Mouse (Mus musculus) c-Kit-positive CD71-positive TER-119-negative erythroid progenitor cells, embryonic 14.5 days (primary cell): ENCODE data around the gene Jtb.
"Not testable (repeated sequence)": the region's sequence is repeated elsewhere in the genome, so short reads cannot be mapped to it uniquely, and the experiment has no call there.

Experiments
- DNase-seq: peaks from one replicate; pipeline ENCODE4 v3.0.0-alpha.2; 2013; ENCODE audit warnings: low read depth

The Jtb gene

DNA sequence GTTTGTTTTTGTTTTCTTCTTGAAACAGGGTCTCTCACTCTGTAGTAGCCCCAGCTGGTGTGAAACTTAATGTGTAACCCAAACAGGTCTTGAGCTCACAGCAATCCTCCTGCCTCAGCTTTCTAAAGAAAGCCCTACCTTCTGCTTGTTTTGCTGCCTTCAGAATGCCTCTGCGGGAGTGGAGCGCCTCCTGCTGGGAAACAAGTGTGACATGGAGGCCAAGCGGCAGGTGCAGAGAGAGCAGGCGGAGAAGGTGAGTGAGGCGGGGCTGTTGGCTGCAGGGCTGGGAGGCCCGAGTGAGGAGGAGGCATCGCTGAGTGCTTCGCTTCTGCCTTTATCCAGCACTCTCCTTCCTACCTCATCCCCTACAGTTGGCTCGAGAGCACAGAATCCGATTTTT lies 7.1 kb upstream of the Jtb start:
- no peak for DNase-seq

DNA sequence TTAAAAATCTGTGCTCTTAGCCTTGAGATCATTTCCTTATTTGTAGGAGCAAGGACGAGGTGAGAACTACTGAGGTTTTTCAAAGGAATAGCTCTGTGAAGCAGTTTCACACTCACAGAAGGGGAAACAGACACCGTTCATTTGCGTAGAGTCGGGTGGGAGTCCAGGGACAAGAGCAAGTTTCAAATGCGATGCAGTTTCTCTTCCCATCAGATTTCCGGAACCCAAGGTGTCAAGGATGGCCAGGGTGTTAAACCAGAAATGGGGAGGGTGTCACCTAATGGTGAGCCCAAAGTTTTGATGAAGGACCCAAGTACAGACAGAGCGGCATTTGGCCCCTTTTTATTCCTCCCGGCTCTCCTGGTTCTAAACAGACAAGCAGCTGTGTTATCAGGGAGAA lies 322 bp upstream of the Jtb start:
- no peak for DNase-seq

- no peak for DNase-seq
These were observed 9.9 kb downstream of the Jtb start for GRCm38 (mm10) chr3:90241251-90241650.

- DNase-seq = no peak
These were observed 10.4 kb downstream of the Jtb start for GRCm38 (mm10) chr3:90241669-90242358.

DNA sequence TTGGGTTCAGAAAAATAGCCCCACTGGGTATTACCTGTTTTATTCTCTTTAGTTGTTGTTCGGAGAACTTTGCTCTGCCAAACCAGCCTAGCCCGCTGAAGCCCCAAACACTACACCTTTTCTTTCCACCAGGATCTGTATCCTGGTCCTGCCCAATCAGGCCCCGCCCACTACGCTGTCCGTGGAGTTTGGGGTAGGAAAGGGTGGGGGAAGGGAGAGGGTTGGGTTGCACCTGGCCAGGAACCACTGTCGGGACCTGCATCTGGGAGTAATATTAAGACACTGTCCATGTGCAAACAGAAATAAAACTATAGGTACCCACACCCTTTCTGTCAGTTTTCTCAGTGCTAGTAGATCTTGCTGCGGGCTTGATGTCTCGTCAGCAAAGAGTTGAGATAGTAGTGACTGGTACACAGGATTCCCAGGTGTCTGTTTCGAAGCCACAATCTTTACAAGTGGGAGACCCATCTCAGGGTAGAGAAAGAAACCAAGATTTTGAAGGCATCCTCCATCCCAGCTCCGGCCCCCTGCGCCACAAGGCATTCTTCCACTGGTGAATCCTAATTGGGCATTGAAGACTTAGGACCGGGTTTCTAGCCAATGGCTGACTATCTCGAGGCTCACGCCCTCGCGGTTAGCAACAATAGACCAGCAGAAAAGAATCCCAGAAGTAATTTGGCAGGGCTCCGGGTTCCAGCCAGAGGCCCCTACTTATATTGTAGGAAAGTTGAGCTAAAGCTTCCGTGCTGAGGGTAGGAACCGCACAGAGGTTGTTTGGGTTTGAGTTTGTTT lies 11.8 kb downstream of the Jtb start, which contains the start of gene Creb3l4:
TSS of gene Creb3l4 (minus strand) at position 529 of the 792 bp plus-strand sequence.
- no peak for DNase-seq

DNA sequence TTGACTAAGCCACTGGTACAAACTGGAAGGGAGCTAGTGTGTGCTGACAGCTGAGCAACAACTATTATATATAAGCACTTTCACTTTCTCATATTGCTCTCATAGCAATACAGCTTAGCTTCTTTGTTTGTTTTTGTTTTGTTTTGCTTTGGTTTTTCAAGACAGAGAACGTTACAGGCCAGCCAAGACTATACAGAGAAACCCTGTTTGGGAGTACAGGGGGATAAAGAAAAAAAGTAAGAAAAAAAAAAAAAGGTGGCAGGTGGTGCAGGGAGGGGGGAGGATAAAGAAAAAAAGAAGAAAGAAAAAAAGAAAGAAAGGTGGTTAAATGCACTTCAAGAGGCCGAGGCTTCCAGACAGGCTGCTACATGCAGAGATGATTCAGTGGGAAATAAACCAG lies 14.0 kb downstream of the Jtb start:
- DNase-seq = no peak

- peak; percentile 34 for DNase-seq
These were observed 16.2 kb downstream of the Jtb start for GRCm38 (mm10) chr3:90247630-90247959.

- DNase-seq = peak; percentile 93
These were observed 16.8 kb downstream of the Jtb start, which contains the start of gene Slc39a1 for GRCm38 (mm10) chr3:90247960-90248745. Gene Slc39a1 (plus strand): TSS chr3:90248172.

GRCm38 (mm10) chr3:90248746-90249100 lies 17.3 kb downstream of the Jtb start:
- DNase-seq = no peak

DNA sequence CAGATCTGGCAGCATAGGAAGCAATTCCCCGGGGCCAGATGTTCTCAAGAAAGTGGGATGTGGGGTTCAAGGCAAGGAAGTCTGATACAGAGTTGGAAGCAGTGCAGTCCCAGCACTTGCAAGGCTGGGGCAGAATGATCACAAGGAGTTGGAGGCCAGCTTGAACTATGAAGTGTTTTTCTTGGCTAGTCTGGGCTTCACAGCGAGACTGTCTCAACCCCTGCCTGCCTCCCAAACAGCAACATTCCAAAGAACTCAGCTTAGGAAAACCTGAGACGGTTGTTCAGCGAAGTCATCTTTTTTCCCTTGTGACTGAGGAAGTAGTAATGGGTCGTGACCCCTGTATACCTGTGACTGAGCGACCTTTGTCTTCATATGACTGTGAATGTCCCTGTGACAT lies 19.4 kb downstream of the Jtb start:
- DNase-seq = no peak

- not testable (repeated sequence) for DNase-seq
These were observed 20.4 kb downstream of the Jtb start for GRCm38 (mm10) chr3:90251731-90252226.

- DNase-seq = not testable (repeated sequence)
These were observed 21.3 kb downstream of the Jtb start for GRCm38 (mm10) chr3:90252659-90253058.

DNA sequence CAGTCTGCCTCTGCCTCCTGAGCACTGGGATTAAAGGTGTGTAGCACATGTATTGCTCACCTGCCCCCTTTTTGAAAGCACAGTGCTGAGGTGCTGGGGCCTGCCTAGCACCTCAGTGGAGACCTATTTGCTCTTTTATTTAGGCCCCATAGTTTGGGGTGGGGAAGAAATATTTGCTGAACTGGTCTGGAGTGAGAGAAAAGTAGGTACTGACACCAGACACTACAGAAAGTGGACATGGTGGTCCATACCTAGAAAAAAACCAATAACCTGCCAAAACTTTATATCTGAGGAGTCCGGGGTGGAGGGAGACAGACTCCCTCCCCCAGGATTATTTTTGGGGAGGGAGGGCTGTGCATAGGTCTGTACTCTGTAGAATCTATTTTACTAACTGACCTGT lies 21.8 kb downstream of the Jtb start:
- DNase-seq = not testable (repeated sequence)

DNA sequence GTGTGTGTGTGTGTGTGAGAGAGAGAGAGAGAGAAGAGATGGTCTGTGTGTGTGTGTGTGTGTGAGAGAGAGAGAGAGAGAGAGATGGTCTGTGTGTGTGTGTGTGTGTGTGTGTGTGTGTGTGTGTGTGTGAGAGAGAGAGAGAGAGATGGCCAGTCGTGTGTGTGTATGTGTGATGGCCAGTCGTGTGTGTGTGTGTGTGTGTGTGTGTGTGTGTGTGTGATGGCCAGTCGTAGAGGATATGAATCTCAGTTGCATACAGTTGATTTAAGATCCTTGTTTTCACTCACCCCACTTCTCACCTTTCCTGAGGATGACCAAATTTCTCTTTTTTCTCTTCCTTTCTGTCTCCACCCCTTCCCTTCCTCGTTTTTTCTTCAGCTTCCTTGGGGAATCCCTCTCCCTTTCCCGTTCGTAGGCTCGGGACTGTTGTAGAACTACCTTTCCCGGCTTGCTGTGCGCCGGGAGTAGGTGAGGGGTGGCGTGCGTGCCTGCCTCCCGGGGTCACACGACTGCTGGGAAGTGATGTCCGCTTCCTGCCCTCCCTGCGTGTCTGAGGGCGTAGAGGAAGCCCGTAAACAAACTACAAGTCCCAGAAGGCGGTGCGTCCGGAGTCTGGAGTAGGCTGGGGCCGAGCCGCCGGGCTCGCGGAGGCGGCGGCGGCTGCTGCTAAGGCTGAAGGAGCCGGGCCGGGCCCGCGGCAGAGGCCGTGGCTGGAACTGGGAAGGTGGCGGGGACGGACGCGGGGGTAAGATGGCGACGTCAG lies 22.4 kb downstream of the Jtb start, which contains the start of gene Crtc2:
TSS of gene Crtc2 (plus strand) at position 511 of the 766 bp plus-strand sequence.
- DNase-seq = peak; percentile 90

DNA sequence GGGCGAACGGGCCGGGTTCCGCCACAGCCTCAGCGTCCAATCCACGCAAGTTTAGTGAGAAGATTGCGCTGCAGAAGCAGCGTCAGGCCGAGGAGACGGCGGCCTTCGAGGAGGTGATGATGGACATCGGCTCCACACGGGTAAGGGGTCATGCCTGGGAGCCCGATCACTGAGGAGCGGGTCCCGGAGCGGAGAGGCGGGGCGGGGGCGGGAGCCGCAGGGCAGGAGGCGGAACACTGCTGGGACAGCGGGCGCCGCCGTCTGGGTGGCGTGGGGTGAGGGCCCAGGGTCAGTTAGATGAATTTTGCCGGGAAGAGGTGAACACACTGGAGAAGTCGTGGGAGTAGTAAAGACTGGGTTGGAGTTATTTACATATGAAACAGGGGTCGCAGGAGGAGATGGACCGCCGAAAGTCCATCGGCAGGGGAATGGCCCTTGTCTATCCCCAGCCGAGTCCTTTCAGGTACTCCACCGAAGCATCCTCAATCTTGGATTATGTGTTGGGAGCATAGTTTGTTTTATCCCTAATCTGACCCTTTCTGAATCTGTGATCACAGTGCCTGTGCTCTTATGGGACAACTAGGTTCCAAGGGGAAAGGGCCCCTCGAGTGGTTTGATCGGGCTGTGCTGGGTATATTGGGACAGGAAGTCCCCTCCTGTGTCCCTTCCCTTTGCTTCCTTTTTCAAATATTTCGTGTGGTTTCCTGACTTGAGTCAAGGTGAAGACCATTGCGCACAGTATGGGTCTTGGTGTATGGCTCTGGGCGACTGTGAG lies 23.2 kb downstream of the Jtb start:
- no peak for DNase-seq

- DNase-seq = no peak
These were observed 23.8 kb downstream of the Jtb start for GRCm38 (mm10) chr3:90255194-90255565.

- DNase-seq = no peak
These were observed 24.5 kb downstream of the Jtb start for GRCm38 (mm10) chr3:90255784-90256353.

GRCm38 (mm10) chr3:90256731-90257530 lies 25.5 kb downstream of the Jtb start:
- DNase-seq = no peak

DNA sequence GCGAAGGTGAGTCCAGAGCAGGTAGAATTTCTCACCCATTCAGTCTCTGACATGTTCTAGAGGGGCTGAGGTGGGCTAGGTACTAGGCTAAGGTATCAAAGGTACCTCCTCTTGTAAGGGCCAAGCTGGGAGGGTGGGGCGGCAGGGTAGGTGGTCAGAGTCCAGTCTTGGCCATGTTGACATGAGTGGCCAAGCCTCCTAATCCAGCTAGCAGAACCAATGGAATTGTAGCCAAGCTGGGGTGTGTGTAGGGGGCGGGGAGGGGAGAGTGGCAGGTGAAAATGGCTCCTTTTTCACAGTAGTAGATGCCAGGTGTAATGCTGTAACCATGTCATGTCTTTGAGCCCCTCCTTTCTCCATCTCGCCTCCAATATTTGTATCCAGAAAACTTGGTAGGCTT lies 27.1 kb downstream of the Jtb start:
- DNase-seq = no peak
